Mouse (Mus musculus): ENCODE measurements around the gene Eef1a1. TPM values are rescaled to one million over a fixed set of nuclear protein-coding genes. Genes with fewer than 3 reads are reported as not detected.

The Eef1a1 gene
- polyA plus RNA-seq (2012; rRNA removed) (2,579 and 4,315 TPM in 2 replicates), polyA plus RNA-seq (2014; fragmentation: Nextera tagmentation; extraction: Ambion mirVana) (2,316 and 2,621 TPM in 2 replicates)

DNA sequence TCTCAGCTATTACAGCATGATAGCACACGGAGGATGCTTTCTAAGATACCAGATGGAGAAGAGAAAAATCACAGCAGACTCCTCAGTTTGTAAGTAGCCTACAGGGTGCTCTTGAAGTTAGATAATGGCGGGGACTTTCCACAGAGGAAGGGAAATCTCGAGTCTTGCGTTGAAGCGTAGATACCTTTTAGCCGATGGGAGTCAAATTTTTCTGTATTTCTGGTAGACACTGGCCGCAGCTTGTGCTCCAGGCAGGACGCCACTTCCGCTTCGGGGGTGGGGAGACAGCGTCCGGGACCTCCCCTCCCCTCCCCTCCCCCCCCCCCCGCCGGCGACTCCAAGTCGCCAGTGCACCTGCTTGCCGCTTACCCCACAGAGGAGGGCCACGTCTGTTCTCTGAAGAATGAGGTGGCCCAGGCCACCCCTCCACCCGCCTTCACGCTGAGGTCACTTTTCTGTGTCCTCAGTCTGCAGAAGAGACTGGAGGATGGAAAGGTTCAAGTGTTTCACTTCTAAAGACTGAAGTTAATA, at the start of gene Eef1a1:
Eef1a1 (minus strand) TSS at position 262 of the 531 bp plus-strand sequence.
- DNase-seq (ENCODE audit: low read depth in 3 of 3, low spot score in 3 of 3) (no peak), ATAC-seq (ENCODE audit: insufficient read depth) (peak; percentile 25; the same call in 1 of the 2 replicates)
- Histone ChIP-seq H3K9me3 (ENCODE audit: control insufficient read depth, low read length) (no peaks in the 10 kb centered on the region), H3K4me2 (ENCODE audit: low read depth) (peak within 1 kb of the TSS; percentile 57), H3K27me3 (ENCODE audit: control insufficient read depth, insufficient read depth, low read length) (no peaks in the 10 kb centered on the region), H3K9ac (replicated peaks) (no peak within 1 kb of the TSS), H3K36me3 (replicated peaks; ENCODE audit: control insufficient read depth, insufficient read depth, low read depth) (no peaks in the 10 kb centered on the region), H3K27ac (no peak within 1 kb of the TSS), H3K4me3 (ENCODE audit: insufficient read depth in 1 of 2, low read depth in 2 of 2, low read length in 2 of 2) (peak within 1 kb of the TSS; percentile 19 to 32), H3K4me1 (replicated peaks; ENCODE audit: control insufficient read depth in 2 of 2, insufficient read depth in 2 of 2, low read length in 1 of 2) (0 out of 4 replicates have a peak, but pooled peaks cover 0 to 2% of the 10 kb centered on the region in 2 experiments)
- TF ChIP-seq EP300 (IDR thresholded peaks at IDR 0.05; ENCODE audit: low read depth): no peak
- no peak for TF ChIP-seq CTCF (IDR thresholded peaks at IDR 0.05; ENCODE audit: low read depth)
- 2% methylated on average over 20 of the region's 20 CpGs for WGBS (ENCODE audit: insufficient replicate concordance)

GRCm38 (mm10) chr9:78538421-78538820, 49.5 kb upstream of the Eef1a1 start:
- Histone ChIP-seq H3K36me3 (replicated peaks; ENCODE audit: control insufficient read depth, insufficient read depth, low read depth) (no peaks in the 10 kb centered on the region), H3K4me2 (ENCODE audit: low read depth) (no peak overlapping the region), H3K4me3 (ENCODE audit: insufficient read depth in 1 of 2, low read depth in 2 of 2, low read length in 2 of 2) (no peak overlapping the region), H3K9ac (replicated peaks) (no peak overlapping the region), H3K27me3 (ENCODE audit: control insufficient read depth, insufficient read depth, low read length) (no peaks in the 10 kb centered on the region), H3K4me1 (replicated peaks; ENCODE audit: control insufficient read depth in 2 of 2, insufficient read depth in 2 of 2, low read length in 1 of 2) (peaks cover 0 to 11% of the 10 kb centered on the region in 2 experiments; a peak in 1 of 4 replicates), H3K27ac (no peak overlapping the region), H3K9me3 (ENCODE audit: control insufficient read depth, low read length) (no peaks in the 10 kb centered on the region)
- ATAC-seq (ENCODE audit: insufficient read depth) (no peak), DNase-seq (ENCODE audit: low read depth in 3 of 3, low spot score in 3 of 3) (no peak)
- TF ChIP-seq CTCF (IDR thresholded peaks at IDR 0.05; ENCODE audit: low read depth) (no peak), EP300 (IDR thresholded peaks at IDR 0.05; ENCODE audit: low read depth) (no peak)
- WGBS (ENCODE audit: insufficient replicate concordance): 22% methylated on average over 6 of the region's 6 CpGs

DNA sequence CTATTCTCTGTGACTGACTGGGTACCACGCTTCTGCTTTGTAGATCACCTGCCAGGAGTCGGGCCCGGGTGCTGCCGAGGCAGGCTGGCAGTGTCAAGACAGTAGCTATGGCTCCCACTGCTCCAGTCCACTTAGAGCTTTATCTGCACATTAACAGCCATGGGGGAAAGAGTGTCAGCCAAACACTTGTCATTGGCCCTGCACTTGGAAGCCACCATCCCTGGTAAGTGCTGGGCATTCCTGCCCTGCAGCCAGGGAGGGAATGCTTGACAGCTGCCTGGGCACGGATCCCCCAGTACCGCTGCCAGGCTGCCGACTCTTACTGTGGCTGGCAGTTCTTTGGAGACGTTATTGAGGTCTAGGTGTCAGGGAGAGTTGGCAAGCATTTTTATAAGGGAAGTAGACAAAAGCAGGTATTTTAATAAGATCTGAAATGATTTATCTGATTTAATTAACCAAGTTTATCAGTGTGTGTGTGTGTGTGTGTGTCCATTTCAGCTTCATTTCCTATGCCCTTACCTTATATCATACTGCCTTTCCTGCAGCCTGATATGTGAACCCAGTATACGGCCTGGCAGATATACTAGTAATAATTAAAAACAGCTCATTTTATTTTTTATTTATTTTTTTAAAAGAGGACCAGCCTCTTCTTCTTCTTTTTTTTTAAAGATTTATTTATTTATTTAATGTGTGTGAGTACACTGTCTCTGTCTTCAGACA, 48.4 kb upstream of the Eef1a1 start:
- H3K4me2 ChIP-seq (ENCODE audit: low read depth): no peak overlapping the region
- H3K27me3 ChIP-seq (ENCODE audit: control insufficient read depth, insufficient read depth, low read length): no peaks in the 10 kb centered on the region
- no peak overlapping the region for H3K9ac ChIP-seq (replicated peaks)
- DNase-seq (ENCODE audit: low read depth in 3 of 3, low spot score in 3 of 3): no peak
- H3K4me1 ChIP-seq (replicated peaks; ENCODE audit: control insufficient read depth in 2 of 2, insufficient read depth in 2 of 2, low read length in 1 of 2): peaks cover 0 to 13% of the 10 kb centered on the region in 2 experiments; a peak in 1 of 4 replicates
- no peaks in the 10 kb centered on the region for H3K9me3 ChIP-seq (ENCODE audit: control insufficient read depth, low read length)
- no peak for ATAC-seq (ENCODE audit: insufficient read depth)
- TF ChIP-seq EP300 (IDR thresholded peaks at IDR 0.05; ENCODE audit: low read depth) (no peak), CTCF (IDR thresholded peaks at IDR 0.05; ENCODE audit: low read depth) (no peak)
- H3K27ac ChIP-seq: no peak overlapping the region
- H3K36me3 ChIP-seq (replicated peaks; ENCODE audit: control insufficient read depth, insufficient read depth, low read depth): no peaks in the 10 kb centered on the region
- WGBS (ENCODE audit: insufficient replicate concordance): 79% methylated on average over 9 of the region's 9 CpGs
- H3K4me3 ChIP-seq (ENCODE audit: insufficient read depth in 1 of 2, low read depth in 2 of 2, low read length in 2 of 2): no peak overlapping the region

GRCm38 (mm10) chr9:78534606-78535005, 45.7 kb upstream of the Eef1a1 start:
- H3K27ac ChIP-seq: no peak overlapping the region
- no peaks in the 10 kb centered on the region for H3K27me3 ChIP-seq (ENCODE audit: control insufficient read depth, insufficient read depth, low read length)
- no peak for DNase-seq (ENCODE audit: low read depth in 3 of 3, low spot score in 3 of 3)

More at GRCm38 (mm10) chr9:78534606-78535005, 45.7 kb upstream of the Eef1a1 start:
- TF ChIP-seq EP300 (IDR thresholded peaks at IDR 0.05; ENCODE audit: low read depth): no peak
- no peak for TF ChIP-seq CTCF (IDR thresholded peaks at IDR 0.05; ENCODE audit: low read depth)
- Histone ChIP-seq H3K9ac (replicated peaks) (no peak overlapping the region), H3K4me1 (replicated peaks; ENCODE audit: control insufficient read depth in 2 of 2, insufficient read depth in 2 of 2, low read length in 1 of 2) (peaks cover 0 to 22% of the 10 kb centered on the region in 2 experiments; a peak in 2 of 4 replicates), H3K36me3 (replicated peaks; ENCODE audit: control insufficient read depth, insufficient read depth, low read depth) (no peaks in the 10 kb centered on the region), H3K4me2 (ENCODE audit: low read depth) (no peak overlapping the region), H3K9me3 (ENCODE audit: control insufficient read depth, low read length) (no peaks in the 10 kb centered on the region), H3K4me3 (ENCODE audit: insufficient read depth in 1 of 2, low read depth in 2 of 2, low read length in 2 of 2) (no peak overlapping the region)
- ATAC-seq (ENCODE audit: insufficient read depth): no peak
- 74% methylated on average over 7 of the region's 7 CpGs for WGBS (ENCODE audit: insufficient replicate concordance)
